Mouse (Mus musculus) hindbrain, embryonic 14.5 days (tissue): ENCODE data around the gene Tescl. TPM values are rescaled to one million over a fixed set of nuclear protein-coding genes. Genes with fewer than 3 reads are reported as not detected.

ENCODE experiments used
- ATAC-seq: fragments of 200-750 bp; cut with Nextera tagmentation; 2 replicates; pipeline ENCODE4 v1.8.0; 2017; ENCODE audit warnings: moderate number of reproducible peaks, mild to moderate bottlenecking, moderate TSS enrichment, moderate library complexity; ENCODE audit not compliant: low FRiP score
- DNase-seq: peaks from one replicate; pipeline ENCODE4 v3.0.0-alpha.2; 2015; ENCODE audit warnings: low spot score
- H3K27ac ChIP-seq: fragments of 300-500 bp; sonication (generic); 2 replicates; pipeline ENCODE4 v1.5.1; 2014; ENCODE audit warnings: mild to moderate bottlenecking, moderate library complexity
- H3K27me3 ChIP-seq: fragments of 300-500 bp; sonication (generic); 2 replicates; pipeline ENCODE4 v1.6.1; 2014; ENCODE audit warnings: mild to moderate bottlenecking, low read length, mixed read lengths; ENCODE audit not compliant: control insufficient read depth, insufficient read depth
- H3K36me3 ChIP-seq: fragments of 300-500 bp; sonication (generic); replicated peaks from 2 replicates; pipeline ENCODE4 v1.6.1; 2014; ENCODE audit not compliant: control insufficient read depth, insufficient read depth
- H3K4me1 ChIP-seq: fragments of 300-500 bp; sonication (generic); replicated peaks from 2 replicates; pipeline ENCODE4 v1.6.1; 2014; ENCODE audit warnings: antibody characterized with exemption, low read length, mixed read lengths; ENCODE audit not compliant: control insufficient read depth, insufficient read depth
- H3K4me2 ChIP-seq: fragments of 300-500 bp; sonication (generic); replicated peaks from 2 replicates; pipeline ENCODE4 v1.6.1; 2014; ENCODE audit warnings: mild to moderate bottlenecking, moderate library complexity
- H3K4me3 ChIP-seq: fragments of 300-500 bp; sonication (generic); replicated peaks from 2 replicates; pipeline ENCODE4 v1.5.1; 2014; ENCODE audit warnings: mild to moderate bottlenecking, low read length
- H3K9ac ChIP-seq: fragments of 300-500 bp; sonication (generic); 2 replicates; pipeline ENCODE4 v1.6.1; 2014
- H3K9me3 ChIP-seq: fragments of 300-500 bp; sonication (generic); 2 replicates; pipeline ENCODE4 v1.6.1; 2016; ENCODE audit warnings: low read length; ENCODE audit not compliant: control insufficient read depth
- WGBS: fragments of 180-500 bp; shearing (Covaris S2); extraction: QIAGEN DNeasy Blood & Tissue Kit; methylation state at CpG from one replicate; pipeline ENCODE4 v1.1.7; 2014; 5-methylcytosine and 5-hydroxymethylcytosine counted together
- polyA plus RNA-seq: library from polyadenylated mRNA; unstranded; fragments of >200 nt; fragmentation: Nextera tagmentation; extraction: Ambion mirVana; gene quantifications from 2 replicates; pipeline ENCODE4 v1.2.1, GENCODE M21; 2014

Gene Tescl
- polyA plus RNA-seq, 1 experiment from 2014 or later: 0.31 TPM

DNA sequence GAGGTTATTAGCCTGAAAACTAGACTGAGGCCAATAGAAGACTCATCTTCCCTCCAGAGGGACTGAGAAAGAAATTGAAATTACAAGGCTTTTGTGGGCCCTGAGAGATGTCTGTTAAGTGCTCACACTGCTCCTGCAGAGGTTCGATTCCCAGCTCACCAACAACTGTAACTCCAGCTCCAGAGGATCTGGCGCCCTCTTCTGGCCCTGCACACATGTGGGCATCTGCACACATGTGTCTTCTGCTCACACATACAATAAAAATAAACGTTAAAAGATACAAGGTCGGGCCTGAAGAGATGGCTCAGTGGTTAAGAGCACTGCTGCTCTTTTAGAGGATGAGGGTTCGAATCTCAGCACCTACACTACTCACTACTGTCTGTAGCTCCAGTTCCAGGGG lies 12.7 kb upstream of the Tescl start:
- Histone ChIP-seq H3K9ac (no peak overlapping the region), H3K27me3 (no peaks in the 10 kb centered on the region), H3K4me3 (no peak overlapping the region), H3K4me1 (no peaks in the 10 kb centered on the region), H3K36me3 (no peaks in the 10 kb centered on the region), H3K9me3 (no peaks in the 10 kb centered on the region), H3K27ac (no peak overlapping the region), H3K4me2 (no peak overlapping the region)
- ATAC-seq (no peak), DNase-seq (no peak)
- 76% methylated on average over 5 of the region's 5 CpGs for WGBS

DNA sequence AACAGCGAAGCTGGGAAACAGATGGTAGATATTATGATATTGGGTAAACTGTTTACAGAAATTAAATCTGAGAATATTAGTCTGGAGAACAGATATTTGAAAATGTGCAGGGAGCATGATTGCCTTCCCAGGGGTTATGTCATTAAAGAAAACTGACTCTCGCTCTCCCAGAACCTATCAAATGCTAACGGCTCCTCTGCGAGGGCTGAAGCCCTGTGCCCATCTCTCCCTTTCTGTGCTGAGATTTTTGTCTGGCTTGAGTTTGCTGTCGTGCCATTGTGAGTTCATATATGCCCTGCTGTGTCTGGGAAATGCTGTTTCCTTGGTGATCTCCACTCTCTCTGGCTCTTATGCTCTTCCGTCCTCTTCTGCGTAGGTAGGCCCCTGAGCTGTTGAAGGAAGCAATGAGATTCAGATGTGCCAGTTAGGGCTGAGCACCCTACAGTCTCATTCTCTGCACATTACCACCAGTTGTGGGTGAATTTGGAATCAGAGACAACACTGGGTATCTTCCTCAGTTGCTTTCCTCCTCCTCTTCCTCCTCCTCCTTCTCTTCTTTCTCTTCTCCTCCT lies 10.1 kb upstream of the Tescl start:
- no peak overlapping the region for H3K9ac ChIP-seq
- no peak overlapping the region for H3K4me2 ChIP-seq
- no peak for DNase-seq
- H3K27me3 ChIP-seq: no peaks in the 10 kb centered on the region
- H3K4me3 ChIP-seq: no peak overlapping the region
- no peaks in the 10 kb centered on the region for H3K36me3 ChIP-seq
- no peaks in the 10 kb centered on the region for H3K4me1 ChIP-seq
- H3K9me3 ChIP-seq: no peaks in the 10 kb centered on the region
- peak overlapping the region; percentile 20; the same call in 1 of the 2 replicates for H3K27ac ChIP-seq
- WGBS: 66% methylated on average over 7 of the region's 7 CpGs
- no peak for ATAC-seq

DNA sequence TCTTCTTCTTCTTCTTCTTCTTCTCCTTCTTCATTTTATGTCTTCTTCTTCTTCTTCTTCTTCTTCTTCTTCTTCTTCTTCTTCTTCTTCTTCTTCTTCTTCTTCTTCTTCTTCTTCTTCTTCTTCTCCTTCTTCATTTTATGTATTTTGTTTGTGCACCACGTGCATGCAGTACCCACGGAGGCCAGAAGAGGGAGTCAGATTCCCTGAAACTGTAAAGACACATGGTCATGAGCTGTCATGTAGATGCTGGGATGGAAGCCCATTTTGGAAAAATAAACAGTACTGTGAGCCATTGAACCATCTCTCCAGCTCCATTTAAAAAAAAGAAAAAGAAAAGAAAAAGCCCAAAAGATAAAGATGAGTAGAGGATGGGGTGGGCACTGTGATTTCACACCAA lies 4.5 kb upstream of the Tescl start:
- H3K27ac ChIP-seq: no peak overlapping the region
- H3K27me3 ChIP-seq: peaks cover 14% of the 10 kb centered on the region
- DNase-seq (no peak), ATAC-seq (no peak)
- 38% methylated on average over 2 of the region's 2 CpGs for WGBS
- H3K4me1 ChIP-seq: no peaks in the 10 kb centered on the region
- H3K36me3 ChIP-seq: no peaks in the 10 kb centered on the region
- H3K9ac ChIP-seq: no peak overlapping the region
- H3K9me3 ChIP-seq: no peaks in the 10 kb centered on the region
- H3K4me2 ChIP-seq: no peak overlapping the region
- H3K4me3 ChIP-seq: no peak overlapping the region

DNA sequence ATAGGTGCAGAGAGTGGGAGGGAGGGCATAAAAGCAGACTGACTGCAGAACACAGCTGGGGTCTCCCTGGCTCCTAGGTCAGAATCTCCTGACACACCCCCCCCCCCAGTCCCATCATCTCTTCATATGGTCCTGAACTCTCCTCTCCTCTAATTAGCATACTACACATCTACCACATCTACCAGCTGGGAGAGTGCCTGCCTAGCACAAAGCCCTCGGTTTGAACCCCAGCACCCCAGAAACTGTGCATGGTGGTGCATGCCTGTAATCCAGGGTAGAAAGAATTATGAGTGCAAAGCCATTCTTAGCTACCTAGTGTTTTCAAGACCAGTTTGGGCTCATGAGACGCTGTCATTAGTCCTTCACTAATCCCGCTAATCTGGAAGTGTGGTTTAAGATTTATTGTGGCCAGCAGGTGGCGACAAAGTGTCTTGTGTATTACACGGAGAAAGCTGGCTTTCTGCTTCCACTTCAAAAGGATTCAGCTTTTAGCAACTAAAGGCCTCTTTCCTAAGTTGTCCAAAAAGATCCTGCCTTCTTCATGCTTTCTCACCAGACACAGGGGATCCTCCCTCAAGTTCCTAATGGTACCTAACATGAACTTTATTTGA lies 2.1 kb upstream of the Tescl start:
- ATAC-seq: no peak

DNA sequence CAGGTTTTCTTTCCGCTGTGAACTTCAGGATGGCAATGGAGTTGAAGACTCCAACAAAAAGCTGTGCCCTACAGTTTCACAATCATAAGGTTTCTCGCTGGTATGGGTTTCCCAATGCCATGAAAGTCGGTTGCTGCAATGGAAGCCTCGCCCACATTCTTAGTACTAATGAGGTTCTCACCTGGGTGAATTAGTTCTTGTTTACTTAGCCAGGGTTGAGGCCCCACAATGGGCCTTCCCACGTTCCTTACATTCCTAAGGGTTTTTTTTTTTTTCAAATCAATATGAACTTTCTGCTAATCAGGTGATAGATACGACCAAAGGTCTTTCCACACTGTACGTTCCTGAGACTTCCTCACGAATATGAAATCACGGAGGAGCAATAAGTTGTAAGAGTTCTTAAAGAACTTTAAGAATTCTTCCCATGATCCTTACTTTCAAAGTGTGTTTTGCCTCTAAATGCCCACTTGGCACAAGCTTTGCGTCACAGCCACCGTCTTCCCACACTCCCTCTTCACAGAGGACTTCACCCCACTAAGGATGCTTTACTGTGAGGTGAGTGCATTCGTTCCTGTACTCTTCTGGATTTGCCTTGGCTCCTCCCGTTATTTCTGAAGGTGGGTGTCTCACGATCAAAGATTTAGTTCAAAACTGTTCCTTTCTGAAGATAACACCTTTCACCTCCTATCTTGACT lies 6.3 kb downstream of the Tescl start:
- 91% methylated on average over 14 of the region's 14 CpGs for WGBS
- no peak overlapping the region for H3K4me2 ChIP-seq
- ATAC-seq: no peak

More for the DNA sequence above, 2.1 kb upstream of the Tescl start:
- 13% methylated on average over 5 of the region's 5 CpGs for WGBS
- Histone ChIP-seq H3K27me3 (peaks cover 21% of the 10 kb centered on the region), H3K4me2 (no peak overlapping the region), H3K4me1 (no peaks in the 10 kb centered on the region), H3K36me3 (no peaks in the 10 kb centered on the region), H3K9ac (no peak overlapping the region), H3K27ac (no peak overlapping the region), H3K4me3 (no peak overlapping the region), H3K9me3 (no peaks in the 10 kb centered on the region)
- DNase-seq: peak; percentile 87

DNA sequence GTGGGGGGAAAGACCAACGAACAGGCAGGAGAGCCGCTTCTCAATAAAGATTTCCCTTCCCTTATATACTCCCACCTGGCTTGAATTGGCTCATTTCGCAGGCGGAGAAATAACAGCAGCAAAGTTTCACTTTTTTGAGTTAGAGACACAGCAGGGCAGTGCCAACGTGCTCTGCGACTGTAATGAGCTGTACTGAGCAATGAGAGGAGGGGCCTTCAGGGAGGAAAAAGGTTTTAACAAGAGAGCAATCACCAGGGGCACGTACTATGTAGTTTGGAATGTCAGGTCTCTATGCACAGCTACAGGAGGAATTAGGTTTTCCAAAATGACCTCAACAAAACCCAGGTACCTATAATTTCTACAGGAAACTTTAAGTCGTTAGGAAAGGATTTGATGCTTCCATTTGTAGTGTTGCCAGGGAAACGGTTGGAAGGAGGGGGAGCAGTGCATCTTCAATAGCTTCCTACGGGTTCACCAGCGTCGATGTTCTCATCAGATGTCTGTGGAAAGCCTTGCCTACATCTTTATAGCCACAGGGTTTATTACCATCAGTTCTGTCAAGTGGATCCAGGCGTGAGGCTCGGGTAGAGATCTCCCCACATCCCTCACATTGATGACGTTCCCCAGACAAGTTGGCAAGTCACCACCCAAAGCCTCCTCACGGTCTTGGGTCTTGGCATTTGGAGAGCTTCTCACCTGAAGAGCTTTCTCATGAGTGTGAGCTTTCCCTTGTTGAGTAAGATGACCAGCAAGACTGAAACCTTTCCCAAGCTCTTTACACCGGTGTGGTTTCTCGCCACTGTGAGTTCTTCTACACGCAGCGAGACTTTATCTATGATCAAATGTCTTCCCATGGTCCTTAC lies 7.2 kb downstream of the Tescl start:
- H3K9me3 ChIP-seq: 0 out of 2 replicates have a peak, but pooled peaks cover 9% of the 10 kb centered on the region

More for the DNA sequence above, 6.3 kb downstream of the Tescl start:
- no peaks in the 10 kb centered on the region for H3K27me3 ChIP-seq
- no peak for DNase-seq
- H3K4me3 ChIP-seq: no peak overlapping the region
- H3K4me1 ChIP-seq: peaks cover 6% of the 10 kb centered on the region; the same call in 1 of the 2 replicates
- no peak overlapping the region for H3K27ac ChIP-seq
- no peaks in the 10 kb centered on the region for H3K36me3 ChIP-seq
- H3K9ac ChIP-seq: no peak overlapping the region
- H3K9me3 ChIP-seq: 0 out of 2 replicates have a peak, but pooled peaks cover 9% of the 10 kb centered on the region

DNA sequence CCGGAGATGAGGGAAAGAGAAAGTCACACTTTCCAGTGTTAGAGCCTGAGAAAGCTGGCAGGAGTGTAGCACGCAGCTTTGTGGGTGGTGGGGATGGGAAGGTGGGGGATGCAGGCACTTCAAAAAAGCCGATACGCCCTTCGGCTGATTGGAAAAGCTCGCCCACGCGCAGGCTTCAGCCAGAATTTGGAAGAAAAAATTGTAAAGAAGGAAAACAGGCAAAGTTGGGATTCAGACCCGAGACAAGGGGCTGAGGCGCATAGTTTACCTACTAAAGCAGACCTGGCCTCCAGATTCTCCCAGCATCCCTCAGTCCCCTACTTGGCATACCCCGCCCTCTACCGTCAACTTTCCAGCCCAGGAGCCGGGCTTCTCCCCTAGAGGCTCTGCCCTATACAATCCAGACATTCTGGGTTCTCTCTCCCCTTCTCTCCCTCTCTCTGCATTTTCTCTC lies 8.0 kb downstream of the Tescl start:
- Histone ChIP-seq H3K4me2 (peak overlapping the region; percentile 53), H3K36me3 (no peaks in the 10 kb centered on the region), H3K9me3 (0 out of 2 replicates have a peak, but pooled peaks cover 9% of the 10 kb centered on the region), H3K27ac (no peak overlapping the region), H3K4me3 (peak overlapping the region; percentile 19), H3K4me1 (peaks cover 6% of the 10 kb centered on the region; the same call in 1 of the 2 replicates), H3K9ac (peak overlapping the region; percentile 48; the same call in 1 of the 2 replicates), H3K27me3 (no peaks in the 10 kb centered on the region)
- WGBS: 4% methylated on average over 13 of the region's 13 CpGs
- ATAC-seq (peak; percentile 62; the same call in 1 of the 2 replicates), DNase-seq (no peak)

More for the DNA sequence above, 7.2 kb downstream of the Tescl start:
- Histone ChIP-seq H3K27ac (no peak overlapping the region), H3K9ac (peak overlapping the region; percentile 48; the same call in 1 of the 2 replicates), H3K4me2 (peak overlapping the region; percentile 53), H3K27me3 (no peaks in the 10 kb centered on the region), H3K36me3 (no peaks in the 10 kb centered on the region), H3K4me3 (peak overlapping the region; percentile 19), H3K4me1 (peaks cover 6% of the 10 kb centered on the region; the same call in 1 of the 2 replicates)
- ATAC-seq (peak; percentile 62; the same call in 1 of the 2 replicates), DNase-seq (no peak)
- WGBS: 41% methylated on average over 20 of the region's 20 CpGs

DNA sequence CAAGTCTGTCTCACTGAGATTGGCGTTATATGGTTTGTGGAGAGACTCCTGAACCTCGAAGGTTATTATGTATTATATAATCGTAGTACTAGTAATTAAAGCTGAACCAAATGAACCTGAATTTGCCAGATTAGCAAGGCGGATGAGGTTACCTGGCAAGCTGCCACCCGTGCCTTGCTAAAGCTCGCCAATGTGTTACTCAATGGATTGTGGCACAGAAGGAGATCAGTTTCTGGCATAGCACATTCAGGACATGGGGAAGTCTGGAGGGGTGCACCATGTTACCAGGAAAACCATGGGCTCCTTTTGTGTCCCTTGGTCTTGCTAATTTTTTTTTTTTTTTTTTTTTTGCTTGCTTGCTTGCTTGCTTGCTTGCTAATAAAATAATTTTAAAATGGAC lies 8.5 kb downstream of the Tescl start:
- WGBS: 73% methylated on average over 6 of the region's 6 CpGs
- peaks cover 6% of the 10 kb centered on the region; the same call in 1 of the 2 replicates for H3K4me1 ChIP-seq
- H3K4me2 ChIP-seq: peak overlapping the region; percentile 53
- peak overlapping the region; percentile 48; the same call in 1 of the 2 replicates for H3K9ac ChIP-seq
- no peaks in the 10 kb centered on the region for H3K36me3 ChIP-seq
- H3K9me3 ChIP-seq: 0 out of 2 replicates have a peak, but pooled peaks cover 9% of the 10 kb centered on the region
- no peak overlapping the region for H3K27ac ChIP-seq
- H3K27me3 ChIP-seq: no peaks in the 10 kb centered on the region
- H3K4me3 ChIP-seq: peak overlapping the region; percentile 19; the same call in 1 of the 2 replicates
- DNase-seq (no peak), ATAC-seq (no peak)
